Mouse (Mus musculus) hindbrain, embryonic 12.5 days (tissue): ENCODE results near the gene Pram1. TPM values are rescaled to one million over a fixed set of nuclear protein-coding genes. Genes with fewer than 3 reads are reported as not detected.
A peak's percentile ranks its signal among the peaks of the same experiment; 100 is the strongest.

Source experiments
- ATAC-seq: fragments of 200-750 bp; cut with Nextera tagmentation; 2 replicates; pipeline ENCODE4 v1.8.0; 2017; ENCODE audit warnings: moderate TSS enrichment; ENCODE audit not compliant: low FRiP score
- H3K27ac ChIP-seq: fragments of 300-500 bp; sonication (generic); 2 replicates; pipeline ENCODE4 v1.5.1; 2016; ENCODE audit warnings: mild to moderate bottlenecking
- H3K27me3 ChIP-seq: fragments of 300-500 bp; sonication (generic); 2 replicates; pipeline ENCODE4 v1.6.1; 2016; ENCODE audit warnings: mild to moderate bottlenecking
- H3K36me3 ChIP-seq: fragments of 300-500 bp; sonication (generic); 2 replicates; pipeline ENCODE4 v1.6.1; 2016; ENCODE audit warnings: mild to moderate bottlenecking
- H3K4me1 ChIP-seq: fragments of 300-500 bp; sonication (generic); 2 replicates; pipeline ENCODE4 v1.6.1; 2016
- H3K4me2 ChIP-seq: fragments of 300-500 bp; sonication (generic); replicated peaks from 2 replicates; pipeline ENCODE4 v1.6.1; 2016; ENCODE audit warnings: mild to moderate bottlenecking
- H3K4me3 ChIP-seq: fragments of 300-500 bp; sonication (generic); 2 replicates; pipeline ENCODE4 v1.5.1; 2016; ENCODE audit warnings: mild to moderate bottlenecking
- H3K9ac ChIP-seq: fragments of 300-500 bp; sonication (generic); 2 replicates; pipeline ENCODE4 v1.6.1; 2016; ENCODE audit warnings: mild to moderate bottlenecking, moderate library complexity
- H3K9me3 ChIP-seq: fragments of 300-500 bp; sonication (generic); replicated peaks from 2 replicates; pipeline ENCODE4 v1.6.1; 2016; ENCODE audit warnings: mild to moderate bottlenecking
- WGBS: fragments of 180-500 bp; shearing (Covaris S2); methylation state at CpG from one replicate; pipeline ENCODE4 v1.1.7; 2016; 5-methylcytosine and 5-hydroxymethylcytosine counted together
- polyA plus RNA-seq: library from polyadenylated mRNA; unstranded; fragments of >200 nt; fragmentation: Nextera tagmentation; extraction: Ambion mirVana; gene quantifications from 2 replicates; pipeline ENCODE4 v1.2.1, GENCODE M21; 2016

Pram1 gene
- polyA plus RNA-seq, 1 experiment from 2014 or later, result 0.45 TPM

DNA sequence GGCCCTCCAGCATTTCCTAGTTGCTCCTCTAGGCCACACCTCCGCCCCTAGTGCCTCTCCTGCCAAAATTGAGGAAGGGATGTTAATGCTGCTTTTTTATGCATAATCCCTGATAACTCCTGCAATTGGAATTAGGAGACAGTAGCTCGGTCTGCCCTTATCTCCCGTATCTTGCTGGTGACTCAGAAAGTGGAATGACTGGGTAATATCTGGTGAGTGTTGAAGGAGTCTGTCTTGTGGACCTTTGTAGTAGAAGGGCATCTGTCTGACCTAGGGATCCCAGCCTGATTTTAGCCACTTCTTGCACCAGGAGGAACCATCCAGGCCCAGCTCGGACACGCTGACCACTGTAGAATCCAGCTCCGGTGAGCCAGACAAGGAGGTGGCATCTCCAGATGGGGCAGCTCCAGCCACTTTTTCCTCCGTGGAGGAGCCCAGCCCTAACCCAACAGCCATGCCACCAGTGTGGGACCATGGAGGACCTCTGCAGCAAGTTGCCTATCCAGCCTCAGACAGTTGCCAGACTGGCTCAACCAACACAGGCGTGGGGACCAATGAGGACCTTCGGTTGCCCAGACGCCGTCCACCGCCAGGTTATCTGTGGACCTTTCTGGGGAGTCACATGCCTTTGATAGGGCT, 8.2 kb upstream of the Pram1 start:
- 72% methylated on average over 12 of the region's 12 CpGs for WGBS

DNA sequence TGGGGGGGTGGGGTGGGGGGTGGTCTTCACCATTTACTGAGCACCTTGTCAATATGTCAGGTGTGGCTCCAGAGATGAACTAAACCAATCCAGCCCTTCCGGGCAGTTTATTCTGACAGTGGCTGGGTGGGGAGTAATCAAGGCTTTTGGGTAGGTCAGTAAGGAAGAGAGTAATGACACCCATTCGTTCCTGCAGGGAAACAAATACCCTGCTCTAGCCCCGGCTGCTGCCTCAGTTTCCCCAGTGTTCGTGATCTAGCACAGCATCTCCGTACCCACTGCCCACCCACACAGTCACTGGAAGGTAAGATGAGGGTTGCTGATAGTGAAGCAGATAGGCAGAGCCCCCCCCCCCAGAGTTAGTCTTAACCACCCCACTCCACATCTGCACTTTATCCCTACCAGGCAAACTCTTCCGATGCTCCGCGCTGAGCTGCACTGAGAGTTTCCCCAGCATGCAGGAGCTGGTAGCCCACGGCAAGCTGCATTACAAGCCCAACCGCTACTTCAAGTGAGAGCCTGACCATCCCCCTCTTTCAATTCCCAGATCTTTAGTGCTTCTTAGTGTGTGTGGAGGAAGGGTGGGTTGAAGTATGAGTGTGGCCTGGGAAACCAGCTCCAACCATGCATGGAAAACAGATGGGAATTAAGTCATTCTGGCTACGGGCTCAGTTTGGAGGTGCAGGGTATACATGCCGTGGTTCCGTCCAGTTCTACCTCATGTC, 7.5 kb upstream of the Pram1 start:
- no peak for ATAC-seq
- Histone ChIP-seq H3K4me2 (peak overlapping the region; percentile 77), H3K4me3 (no peak overlapping the region), H3K9ac (peak overlapping the region; percentile 83; the same call in 1 of the 2 replicates), H3K9me3 (no peaks in the 10 kb centered on the region), H3K27me3 (no peaks in the 10 kb centered on the region), H3K4me1 (peaks cover 14% of the 10 kb centered on the region), H3K27ac (0 out of 2 replicates have a peak overlapping the region, but pooled peaks have one; percentile 98), H3K36me3 (peaks cover 29% of the 10 kb centered on the region)
- WGBS, result 83% methylated on average over 13 of the region's 13 CpGs

More for the DNA sequence above, 8.2 kb upstream of the Pram1 start:
- peak overlapping the region; percentile 77 for H3K4me2 ChIP-seq
- H3K27me3 ChIP-seq, result no peaks in the 10 kb centered on the region
- peak; percentile 24 for ATAC-seq
- peaks cover 29% of the 10 kb centered on the region for H3K36me3 ChIP-seq
- peaks cover 14% of the 10 kb centered on the region for H3K4me1 ChIP-seq
- H3K9me3 ChIP-seq, result no peaks in the 10 kb centered on the region
- H3K27ac ChIP-seq, result peak overlapping the region; percentile 98
- H3K4me3 ChIP-seq, result peak overlapping the region; percentile 74
- peak overlapping the region; percentile 83 for H3K9ac ChIP-seq

GRCm38 (mm10) chr17:33631236-33631635, 6.6 kb upstream of the Pram1 start:
- Histone ChIP-seq H3K36me3 (peaks cover 29% of the 10 kb centered on the region), H3K4me2 (no peak overlapping the region), H3K9me3 (no peaks in the 10 kb centered on the region), H3K4me3 (no peak overlapping the region), H3K27me3 (no peaks in the 10 kb centered on the region), H3K27ac (no peak overlapping the region), H3K4me1 (peaks cover 14% of the 10 kb centered on the region), H3K9ac (no peak overlapping the region; the same call in 1 of the 2 replicates)
- WGBS, result 96% methylated on average over 9 of the region's 9 CpGs
- no peak for ATAC-seq

GRCm38 (mm10) chr17:33631796-33632195, 6.1 kb upstream of the Pram1 start:
- H3K27ac ChIP-seq, result no peak overlapping the region

GRCm38 (mm10) chr17:33637038-33637437, 818 bp upstream of the Pram1 start:
- no peak overlapping the region for H3K9ac ChIP-seq
- no peaks in the 10 kb centered on the region for H3K9me3 ChIP-seq
- WGBS, result 91% methylated on average over 2 of the region's 2 CpGs
- no peak overlapping the region for H3K4me3 ChIP-seq
- no peak overlapping the region for H3K27ac ChIP-seq
- H3K27me3 ChIP-seq, result no peaks in the 10 kb centered on the region
- no peak overlapping the region for H3K4me2 ChIP-seq
- peaks cover 43% of the 10 kb centered on the region for H3K36me3 ChIP-seq
- ATAC-seq, result no peak
- H3K4me1 ChIP-seq, result no peaks in the 10 kb centered on the region

More at GRCm38 (mm10) chr17:33631796-33632195, 6.1 kb upstream of the Pram1 start:
- no peaks in the 10 kb centered on the region for H3K27me3 ChIP-seq
- no peak overlapping the region for H3K4me3 ChIP-seq
- H3K36me3 ChIP-seq, result peaks cover 30% of the 10 kb centered on the region
- ATAC-seq, result no peak
- 87% methylated on average over 5 of the region's 5 CpGs for WGBS
- H3K9ac ChIP-seq, result no peak overlapping the region
- H3K9me3 ChIP-seq, result no peaks in the 10 kb centered on the region
- H3K4me2 ChIP-seq, result no peak overlapping the region
- peaks cover 14% of the 10 kb centered on the region for H3K4me1 ChIP-seq

GRCm38 (mm10) chr17:33639743-33640142, 1.9 kb downstream of the Pram1 start:
- no peak overlapping the region for H3K9ac ChIP-seq
- peaks cover 57% of the 10 kb centered on the region for H3K36me3 ChIP-seq
- H3K9me3 ChIP-seq, result no peaks in the 10 kb centered on the region
- no peak overlapping the region for H3K4me3 ChIP-seq
- H3K4me1 ChIP-seq, result no peaks in the 10 kb centered on the region
- H3K4me2 ChIP-seq, result no peak overlapping the region
- no peak for ATAC-seq
- H3K27ac ChIP-seq, result no peak overlapping the region
- WGBS, result 69% methylated on average over 6 of the region's 6 CpGs
- H3K27me3 ChIP-seq, result no peaks in the 10 kb centered on the region

- Histone ChIP-seq H3K4me3 (no peak overlapping the region), H3K9ac (no peak overlapping the region), H3K9me3 (no peaks in the 10 kb centered on the region), H3K27me3 (no peaks in the 10 kb centered on the region), H3K4me2 (no peak overlapping the region), H3K4me1 (no peaks in the 10 kb centered on the region), H3K36me3 (peaks cover 77% of the 10 kb centered on the region), H3K27ac (no peak overlapping the region)
- WGBS, result 95% methylated on average over 4 of the region's 4 CpGs
- no peak for ATAC-seq
These were observed 6.2 kb downstream of the Pram1 start for GRCm38 (mm10) chr17:33644068-33644467.

GRCm38 (mm10) chr17:33645073-33645472, 7.2 kb downstream of the Pram1 start:
- Histone ChIP-seq H3K36me3 (peaks cover 86% of the 10 kb centered on the region), H3K4me1 (no peaks in the 10 kb centered on the region), H3K9ac (no peak overlapping the region), H3K4me2 (no peak overlapping the region), H3K4me3 (no peak overlapping the region), H3K9me3 (no peaks in the 10 kb centered on the region), H3K27ac (no peak overlapping the region), H3K27me3 (no peaks in the 10 kb centered on the region)
- WGBS, result 94% methylated on average over 8 of the region's 8 CpGs
- ATAC-seq, result no peak

DNA sequence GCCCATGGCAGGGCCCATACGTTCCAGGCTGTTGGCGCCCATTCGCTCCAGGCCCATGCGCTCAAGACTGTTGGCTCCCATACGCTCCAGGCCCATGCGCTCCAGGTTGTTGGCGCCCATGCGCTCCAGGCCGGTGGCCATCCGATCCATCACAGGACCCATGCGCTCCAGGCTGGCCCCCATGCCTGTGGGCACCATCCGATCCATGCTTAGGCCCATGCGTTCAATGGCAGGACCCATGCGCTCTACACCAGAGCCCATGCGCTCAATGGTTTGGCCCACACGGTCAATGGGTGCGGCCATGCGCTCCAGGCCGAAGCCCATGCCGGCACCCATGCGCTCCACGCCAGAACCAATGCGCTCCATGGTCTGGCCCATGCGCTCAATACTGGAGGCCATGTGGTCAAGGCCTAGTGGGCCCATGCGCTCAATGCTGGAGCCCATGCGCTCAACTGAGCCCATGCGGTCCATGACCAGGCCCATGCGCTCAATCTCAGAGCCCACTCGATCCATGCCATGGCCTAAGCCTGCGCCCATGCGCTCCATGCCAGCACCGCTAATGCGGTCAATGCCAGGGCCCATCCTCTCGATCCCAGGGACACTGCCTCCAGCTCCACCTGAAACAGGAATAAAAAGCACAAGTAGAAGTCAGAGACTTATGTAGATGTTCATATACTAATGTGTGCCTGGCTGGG, 12.1 kb downstream of the Pram1 start:
- ATAC-seq, result peak; percentile 32; the same call in 1 of the 2 replicates
- H3K9ac ChIP-seq, result no peak overlapping the region
- H3K36me3 ChIP-seq, result peaks cover 89% of the 10 kb centered on the region
- H3K4me1 ChIP-seq, result no peaks in the 10 kb centered on the region
- H3K27ac ChIP-seq, result no peak overlapping the region
- H3K4me3 ChIP-seq, result no peak overlapping the region
- WGBS, result 98% methylated on average over 34 of the region's 34 CpGs
- no peaks in the 10 kb centered on the region for H3K9me3 ChIP-seq
- no peak overlapping the region for H3K4me2 ChIP-seq
- no peaks in the 10 kb centered on the region for H3K27me3 ChIP-seq

DNA sequence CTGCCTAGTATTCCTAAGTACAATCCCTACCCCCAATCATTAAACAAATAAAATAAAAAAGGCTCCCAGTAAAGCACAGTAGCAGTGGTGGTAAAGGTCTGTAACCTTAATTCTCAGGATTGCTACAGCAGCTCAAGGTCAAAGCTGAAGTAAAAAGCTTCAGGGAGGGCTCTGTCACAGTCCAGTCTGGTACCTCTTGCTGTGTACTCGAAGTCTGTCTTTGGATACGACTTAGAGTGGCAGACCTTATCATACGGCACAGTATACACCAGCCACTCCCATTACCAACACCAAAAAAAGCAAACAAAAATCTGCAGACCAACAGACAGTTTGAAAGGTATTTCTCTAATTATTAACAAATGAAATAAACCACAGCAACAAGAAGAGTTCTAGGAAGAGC, 29.0 kb downstream of the Pram1 start:
- Histone ChIP-seq H3K4me2 (no peak overlapping the region), H3K27ac (no peak overlapping the region), H3K36me3 (peaks cover 41% of the 10 kb centered on the region), H3K4me1 (no peaks in the 10 kb centered on the region), H3K4me3 (no peak overlapping the region), H3K27me3 (no peaks in the 10 kb centered on the region), H3K9me3 (no peaks in the 10 kb centered on the region), H3K9ac (no peak overlapping the region)
- ATAC-seq, result no peak
- WGBS, result 91% methylated on average over 3 of the region's 3 CpGs

GRCm38 (mm10) chr17:33669681-33670080, 31.8 kb downstream of the Pram1 start:
- H3K9me3 ChIP-seq, result no peaks in the 10 kb centered on the region
- no peak overlapping the region for H3K27ac ChIP-seq
- no peak overlapping the region for H3K4me3 ChIP-seq
- H3K4me2 ChIP-seq, result no peak overlapping the region
- ATAC-seq, result no peak
- 97% methylated on average over 3 of the region's 3 CpGs for WGBS
- no peaks in the 10 kb centered on the region for H3K4me1 ChIP-seq
- H3K27me3 ChIP-seq, result no peaks in the 10 kb centered on the region
- H3K9ac ChIP-seq, result no peak overlapping the region
- H3K36me3 ChIP-seq, result peaks cover 21% of the 10 kb centered on the region

GRCm38 (mm10) chr17:33673837-33674236, 36.0 kb downstream of the Pram1 start:
- Histone ChIP-seq H3K4me1 (peaks cover 3% of the 10 kb centered on the region; the same call in 1 of the 2 replicates), H3K36me3 (peaks cover 19% of the 10 kb centered on the region; the same call in 1 of the 2 replicates), H3K9ac (no peak overlapping the region), H3K4me2 (no peak overlapping the region), H3K27me3 (no peaks in the 10 kb centered on the region), H3K4me3 (no peak overlapping the region), H3K27ac (no peak overlapping the region), H3K9me3 (no peaks in the 10 kb centered on the region)
- WGBS, result 76% methylated on average over 1 of the region's 1 CpGs
- ATAC-seq, result no peak
